Mouse (Mus musculus): ENCODE results near the gene Gm45208.

DNA sequence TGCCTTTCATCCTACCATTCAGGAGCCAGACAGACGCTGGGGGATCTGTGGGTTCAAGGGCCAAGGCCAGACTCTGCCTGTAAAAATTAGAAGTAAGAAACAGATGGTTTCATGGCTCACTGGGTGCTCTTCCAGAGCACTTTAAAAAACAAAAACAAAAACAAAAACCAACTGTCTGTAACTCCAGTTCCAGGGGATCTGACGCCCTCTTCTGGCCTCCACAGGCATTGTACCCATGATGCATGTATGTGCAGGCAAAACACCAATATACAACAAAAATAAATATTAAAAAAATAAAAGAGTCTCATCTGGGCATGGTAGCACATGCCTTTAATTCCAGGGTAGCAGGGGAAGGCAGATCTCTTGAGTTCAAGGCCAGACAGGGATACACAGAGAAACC is 50.7 kb downstream of the Gm45208 start:
- no peak for TF ChIP-seq CTCF (IDR thresholded peaks at IDR 0.05; ENCODE audit: low read depth, low read length)
- TF ChIP-seq GATA1 (IDR thresholded peaks at IDR 0.05; ENCODE audit: borderline replicate concordance, low read length) = no peak
- no peak for TF ChIP-seq TAL1 (conservative IDR thresholded peaks at IDR 0.05; ENCODE audit: low read depth, low read length)

Measured in G1E (cell line).